Comparison of ENCODE assay signal across 7 mouse cellular contexts in genomic region chr12:5142776-5143175, GRCm38 (mm10).
DNase-seq lines count a peak whose midpoint lies in the region; ATAC-seq lines count a peak whose summit lies in the region.

No protein-coding gene starts in this region.

- H3K4me3 ChIP-seq in intestine, embryonic 14.5 days (ENCODE audit: low read depth, low read length), result no peak overlapping the region
- no peak overlapping the region for H3K4me3 ChIP-seq in midbrain, embryonic 11.5 days (ENCODE audit: low read depth, low read length)
- no peak overlapping the region for H3K4me3 ChIP-seq in stomach, embryonic 14.5 days (ENCODE audit: low read depth, low read length)

- H3K4me2 ChIP-seq in intestine, embryonic 14.5 days (ENCODE audit: low read length), result no peak overlapping the region
- H3K4me2 ChIP-seq in midbrain, embryonic 11.5 days, result no peak overlapping the region
- no peak overlapping the region for H3K4me2 ChIP-seq in stomach, embryonic 14.5 days (replicated peaks; ENCODE audit: low read depth, low read length)

- 22% methylated on average over 3 of the region's 3 CpGs for WGBS in intestine, embryonic 14.5 days
- WGBS in midbrain, embryonic 11.5 days, result 8% methylated on average over 3 of the region's 3 CpGs
- WGBS in stomach, embryonic 14.5 days, result 18% methylated on average over 3 of the region's 3 CpGs

- H3K27me3 ChIP-seq in intestine, embryonic 14.5 days (replicated peaks; ENCODE audit: control insufficient read depth, insufficient read depth, low read length), result no peaks in the 10 kb centered on the region
- H3K27me3 ChIP-seq in midbrain, embryonic 11.5 days (ENCODE audit: control insufficient read depth, insufficient read depth, low read length), result no peaks in the 10 kb centered on the region
- no peaks in the 10 kb centered on the region for H3K27me3 ChIP-seq in stomach, embryonic 14.5 days (ENCODE audit: control insufficient read depth, insufficient read depth, low read length)

- peak; percentile 86 for DNase-seq in adrenal gland, adult 18-20 months (ENCODE audit: low spot score in 2 of 2)
- peak; percentile 91 to 95 for DNase-seq in cerebellum, postnatal 14 days
- DNase-seq in frontal cortex, postnatal 25 days (ENCODE audit: low spot score in 2 of 2), result peak; percentile 87 to 93
- DNase-seq in intestine, embryonic 14.5 days (ENCODE audit: low spot score), result peak; percentile 96
- DNase-seq in left cerebral cortex, adult 8-10 months (ENCODE audit: low spot score in 2 of 2), result peak; percentile 74 to 86
- peak; percentile 98 for DNase-seq in midbrain, embryonic 11.5 days (ENCODE audit: low spot score, missing footprints)

- H3K27ac ChIP-seq in intestine, embryonic 14.5 days (ENCODE audit: low read depth), result no peak overlapping the region
- H3K27ac ChIP-seq in midbrain, embryonic 11.5 days (ENCODE audit: low read depth, low read length), result no peak overlapping the region
- no peak overlapping the region for H3K27ac ChIP-seq in stomach, embryonic 14.5 days (ENCODE audit: low read length)

- peaks cover 13% of the 10 kb centered on the region; the same call in 1 of the 2 replicates for H3K4me1 ChIP-seq in intestine, embryonic 14.5 days (replicated peaks; ENCODE audit: control insufficient read depth, insufficient read depth, low read length)
- peaks cover 8% of the 10 kb centered on the region for H3K4me1 ChIP-seq in midbrain, embryonic 11.5 days (ENCODE audit: control insufficient read depth, insufficient read depth, low read length)
- no peaks in the 10 kb centered on the region; the same call in 1 of the 2 replicates for H3K4me1 ChIP-seq in stomach, embryonic 14.5 days (ENCODE audit: control insufficient read depth, insufficient read depth, low read length)

- H3K9ac ChIP-seq in intestine, embryonic 14.5 days (ENCODE audit: low read length), result no peak overlapping the region
- H3K9ac ChIP-seq in midbrain, embryonic 11.5 days (ENCODE audit: low read length), result no peak overlapping the region
- H3K9ac ChIP-seq in stomach, embryonic 14.5 days (replicated peaks; ENCODE audit: low read depth, low read length), result no peak overlapping the region

- no peaks in the 10 kb centered on the region for H3K9me3 ChIP-seq in intestine, embryonic 14.5 days (ENCODE audit: control insufficient read depth, low read length)
- no peaks in the 10 kb centered on the region for H3K9me3 ChIP-seq in midbrain, embryonic 11.5 days (ENCODE audit: control insufficient read depth, low read length)
- H3K9me3 ChIP-seq in stomach, embryonic 14.5 days (ENCODE audit: control insufficient read depth, low read depth, low read length), result no peaks in the 10 kb centered on the region

- 0 out of 2 replicates have a peak, but pooled peaks have one; percentile 58 for ATAC-seq in intestine, embryonic 14.5 days (replicated peaks; ENCODE audit: low FRiP score, low TSS enrichment, low read depth)
- peak; percentile 70 for ATAC-seq in midbrain, embryonic 11.5 days (ENCODE audit: low FRiP score)
- ATAC-seq in stomach, embryonic 14.5 days (ENCODE audit: insufficient number of reproducible peaks, insufficient read depth, low FRiP score, low read depth), result 0 out of 2 replicates have a peak, but pooled peaks have one; percentile 25

- H3K36me3 ChIP-seq in intestine, embryonic 14.5 days (ENCODE audit: control insufficient read depth, insufficient read depth, low read length), result 0 out of 2 replicates have a peak, but pooled peaks cover 4% of the 10 kb centered on the region
- H3K36me3 ChIP-seq in midbrain, embryonic 11.5 days (ENCODE audit: control insufficient read depth, insufficient read depth, low read length), result no peaks in the 10 kb centered on the region
- no peaks in the 10 kb centered on the region for H3K36me3 ChIP-seq in stomach, embryonic 14.5 days (ENCODE audit: control insufficient read depth, insufficient read depth, low read length)
